Mouse (Mus musculus) heart, embryonic 15.5 days (tissue): ENCODE results near the gene Rbx1. TPM values are rescaled to one million over a fixed set of nuclear protein-coding genes. Genes with fewer than 3 reads are reported as not detected.
"Not testable (repeated sequence)": the region's sequence is repeated elsewhere in the genome, so short reads cannot be mapped to it uniquely, and the experiment has no call there.

Experiments used
- ATAC-seq: fragments of 200-750 bp; cut with Nextera tagmentation; replicated peaks from 2 replicates; pipeline ENCODE4 v1.8.0; 2017; ENCODE audit warnings: low read depth, moderate TSS enrichment; ENCODE audit not compliant: insufficient number of reproducible peaks, insufficient read depth, low FRiP score
- H3K27ac ChIP-seq: fragments of 300-500 bp; sonication (generic); 2 replicates; pipeline ENCODE4 v1.5.1; 2015; ENCODE audit warnings: mild to moderate bottlenecking, inconsistent platforms
- H3K27me3 ChIP-seq: fragments of 300-500 bp; sonication (generic); 2 replicates; pipeline ENCODE4 v1.6.1; 2015; ENCODE audit warnings: inconsistent platforms
- H3K36me3 ChIP-seq: fragments of 300-500 bp; sonication (generic); 2 replicates; pipeline ENCODE4 v1.6.1; 2015; ENCODE audit warnings: mild to moderate bottlenecking, inconsistent platforms
- H3K4me1 ChIP-seq: fragments of 300-500 bp; sonication (generic); replicated peaks from 2 replicates; pipeline ENCODE4 v1.6.1; 2015; ENCODE audit warnings: inconsistent platforms
- H3K4me2 ChIP-seq: fragments of 300-500 bp; sonication (generic); 2 replicates; pipeline ENCODE4 v1.6.1; 2015; ENCODE audit warnings: inconsistent platforms, mild to moderate bottlenecking, moderate library complexity
- H3K4me3 ChIP-seq: fragments of 300-500 bp; sonication (generic); 2 replicates; pipeline ENCODE4 v1.5.1; 2015; ENCODE audit warnings: mild to moderate bottlenecking, inconsistent platforms
- H3K9ac ChIP-seq: fragments of 300-500 bp; sonication (generic); 2 replicates; pipeline ENCODE4 v1.6.1; 2015; ENCODE audit warnings: mild to moderate bottlenecking, inconsistent platforms
- H3K9me3 ChIP-seq: fragments of 300-500 bp; sonication (generic); replicated peaks from 2 replicates; pipeline ENCODE4 v1.6.1; 2016; ENCODE audit warnings: inconsistent platforms
- WGBS: fragments of 180-500 bp; shearing (Covaris S2); methylation state at CpG from one replicate; pipeline ENCODE4 v1.1.7; 2015; ENCODE audit warnings: mixed read lengths; 5-methylcytosine and 5-hydroxymethylcytosine counted together
- polyA plus RNA-seq: library from polyadenylated mRNA; unstranded; fragments of >200 nt; fragmentation: Nextera tagmentation; extraction: Ambion mirVana; gene quantifications from 2 replicates; pipeline ENCODE4 v1.2.1, GENCODE M21; 2015

Gene Rbx1
- polyA plus RNA-seq = 324 and 354 TPM in 2 replicates

GRCm38 (mm10) chr15:81465901-81466737, at the start of gene Rbx1:
Gene Rbx1 (plus strand): TSS chr15:81466296.
- H3K36me3 ChIP-seq = peaks cover 19% of the 10 kb centered on the region
- no peaks in the 10 kb centered on the region for H3K9me3 ChIP-seq
- H3K4me1 ChIP-seq = peaks cover 16% of the 10 kb centered on the region
- peak; percentile 98 for ATAC-seq
- H3K4me3 ChIP-seq = peak within 1 kb of the TSS; percentile 84
- H3K9ac ChIP-seq = peak within 1 kb of the TSS; percentile 72
- H3K4me2 ChIP-seq = peak within 1 kb of the TSS; percentile 74
- H3K27ac ChIP-seq = peak within 1 kb of the TSS; percentile 93
- no peaks in the 10 kb centered on the region for H3K27me3 ChIP-seq
- 1% methylated on average over 60 of the region's 62 CpGs for WGBS

- H3K36me3 ChIP-seq, H3K9me3 ChIP-seq, H3K27me3 ChIP-seq, H3K27ac ChIP-seq, H3K9ac ChIP-seq, H3K4me1 ChIP-seq: not testable (repeated sequence)
- H3K4me3 ChIP-seq = peak overlapping the region; percentile 41
- H3K4me2 ChIP-seq = peak overlapping the region; percentile 68
- WGBS = 4% methylated on average over 22 of the region's 22 CpGs
- peak; percentile 74 for ATAC-seq
Observed at GRCm38 (mm10) chr15:81416763-81417310, 49.3 kb upstream of the Rbx1 start.

- Histone ChIP-seq H3K9ac (no peak overlapping the region), H3K4me3 (no peak overlapping the region), H3K4me2 (no peak overlapping the region), H3K27me3 (no peaks in the 10 kb centered on the region), H3K9me3 (no peaks in the 10 kb centered on the region), H3K4me1 (peaks cover 5% of the 10 kb centered on the region), H3K27ac (no peak overlapping the region), H3K36me3 (no peaks in the 10 kb centered on the region)
- ATAC-seq = no peak
- WGBS = 83% methylated on average over 4 of the region's 4 CpGs
Observed at GRCm38 (mm10) chr15:81418065-81418464, 48.0 kb upstream of the Rbx1 start.

- WGBS = 62% methylated on average over 1 of the region's 1 CpGs
- no peak overlapping the region for H3K9ac ChIP-seq
- H3K4me1 ChIP-seq = peaks cover 4% of the 10 kb centered on the region
- H3K9me3 ChIP-seq = no peaks in the 10 kb centered on the region
- H3K4me2 ChIP-seq = no peak overlapping the region
- H3K4me3 ChIP-seq = no peak overlapping the region
- no peak for ATAC-seq
- no peak overlapping the region for H3K27ac ChIP-seq
- no peaks in the 10 kb centered on the region for H3K27me3 ChIP-seq
- no peaks in the 10 kb centered on the region for H3K36me3 ChIP-seq
Observed at GRCm38 (mm10) chr15:81421454-81421853, 44.6 kb upstream of the Rbx1 start.

- 73% methylated on average over 7 of the region's 7 CpGs for WGBS
- Histone ChIP-seq H3K4me2 (no peak overlapping the region), H3K27me3 (no peaks in the 10 kb centered on the region), H3K4me3 (no peak overlapping the region), H3K27ac (no peak overlapping the region), H3K4me1 (no peaks in the 10 kb centered on the region), H3K9me3 (no peaks in the 10 kb centered on the region), H3K36me3 (no peaks in the 10 kb centered on the region), H3K9ac (no peak overlapping the region)
- ATAC-seq = no peak
Observed at GRCm38 (mm10) chr15:81422156-81422681, 43.9 kb upstream of the Rbx1 start.

GRCm38 (mm10) chr15:81425311-81425710, 40.8 kb upstream of the Rbx1 start:
- no peak overlapping the region for H3K4me3 ChIP-seq
- no peaks in the 10 kb centered on the region for H3K4me1 ChIP-seq
- 88% methylated on average over 3 of the region's 3 CpGs for WGBS

GRCm38 (mm10) chr15:81427947-81428346, 38.1 kb upstream of the Rbx1 start:
- H3K9me3 ChIP-seq = no peaks in the 10 kb centered on the region
- no peak overlapping the region for H3K4me2 ChIP-seq
- H3K27ac ChIP-seq = no peak overlapping the region
- H3K4me1 ChIP-seq = no peaks in the 10 kb centered on the region
- WGBS = 76% methylated on average over 2 of the region's 2 CpGs
- H3K4me3 ChIP-seq = no peak overlapping the region
- H3K27me3 ChIP-seq = no peaks in the 10 kb centered on the region
- no peak for ATAC-seq
- no peak overlapping the region for H3K9ac ChIP-seq
- peaks cover 21% of the 10 kb centered on the region for H3K36me3 ChIP-seq

More at GRCm38 (mm10) chr15:81425311-81425710, 40.8 kb upstream of the Rbx1 start:
- H3K9ac ChIP-seq = no peak overlapping the region
- no peaks in the 10 kb centered on the region for H3K27me3 ChIP-seq
- peaks cover 8% of the 10 kb centered on the region for H3K36me3 ChIP-seq
- no peak for ATAC-seq
- H3K9me3 ChIP-seq = no peaks in the 10 kb centered on the region
- no peak overlapping the region for H3K4me2 ChIP-seq
- H3K27ac ChIP-seq = no peak overlapping the region

- no peak for ATAC-seq
- 80% methylated on average over 1 of the region's 1 CpGs for WGBS
Observed at GRCm38 (mm10) chr15:81431195-81431594, 34.9 kb upstream of the Rbx1 start.

GRCm38 (mm10) chr15:81438345-81438744, 27.8 kb upstream of the Rbx1 start:
- WGBS = 82% methylated on average over 1 of the region's 1 CpGs
- Histone ChIP-seq H3K27ac (no peak overlapping the region), H3K9ac (no peak overlapping the region), H3K4me3 (no peak overlapping the region), H3K4me2 (no peak overlapping the region), H3K36me3 (peaks cover 19% of the 10 kb centered on the region; the same call in 1 of the 2 replicates), H3K9me3 (no peaks in the 10 kb centered on the region), H3K27me3 (no peaks in the 10 kb centered on the region), H3K4me1 (no peaks in the 10 kb centered on the region)
- no peak for ATAC-seq

More at GRCm38 (mm10) chr15:81431195-81431594, 34.9 kb upstream of the Rbx1 start:
- Histone ChIP-seq H3K4me3 (no peak overlapping the region), H3K9me3 (no peaks in the 10 kb centered on the region), H3K9ac (no peak overlapping the region), H3K27ac (no peak overlapping the region), H3K27me3 (no peaks in the 10 kb centered on the region), H3K36me3 (peaks cover 21% of the 10 kb centered on the region), H3K4me1 (no peaks in the 10 kb centered on the region), H3K4me2 (no peak overlapping the region)

GRCm38 (mm10) chr15:81439236-81439635, 26.9 kb upstream of the Rbx1 start:
- no peaks in the 10 kb centered on the region for H3K9me3 ChIP-seq
- H3K27ac ChIP-seq = no peak overlapping the region
- no peak overlapping the region for H3K9ac ChIP-seq
- no peaks in the 10 kb centered on the region for H3K4me1 ChIP-seq
- peaks cover 19% of the 10 kb centered on the region; the same call in 1 of the 2 replicates for H3K36me3 ChIP-seq
- no peaks in the 10 kb centered on the region for H3K27me3 ChIP-seq
- no peak overlapping the region for H3K4me2 ChIP-seq
- ATAC-seq = no peak
- H3K4me3 ChIP-seq = no peak overlapping the region

- WGBS = 38% methylated on average over 3 of the region's 3 CpGs
- ATAC-seq = no peak
Observed at GRCm38 (mm10) chr15:81448463-81448862, 17.6 kb upstream of the Rbx1 start.

More at GRCm38 (mm10) chr15:81448463-81448862, 17.6 kb upstream of the Rbx1 start:
- H3K9me3 ChIP-seq = no peaks in the 10 kb centered on the region
- H3K4me1 ChIP-seq = no peaks in the 10 kb centered on the region
- H3K4me3 ChIP-seq = no peak overlapping the region
- H3K27me3 ChIP-seq = no peaks in the 10 kb centered on the region
- no peak overlapping the region for H3K9ac ChIP-seq
- no peak overlapping the region for H3K27ac ChIP-seq
- H3K36me3 ChIP-seq = peaks cover 22% of the 10 kb centered on the region; the same call in 1 of the 2 replicates
- no peak overlapping the region for H3K4me2 ChIP-seq
